Mouse (Mus musculus): ENCODE results near the gene Doc2a. TPM values are rescaled to one million over a fixed set of nuclear protein-coding genes. Genes with fewer than 3 reads are reported as not detected.
"Not testable (repeated sequence)": the region's sequence is repeated elsewhere in the genome, so short reads cannot be mapped to it uniquely, and the experiment has no call there.

Gene Doc2a
- polyA plus RNA-seq, 1 experiment: 45.9 TPM

DNA sequence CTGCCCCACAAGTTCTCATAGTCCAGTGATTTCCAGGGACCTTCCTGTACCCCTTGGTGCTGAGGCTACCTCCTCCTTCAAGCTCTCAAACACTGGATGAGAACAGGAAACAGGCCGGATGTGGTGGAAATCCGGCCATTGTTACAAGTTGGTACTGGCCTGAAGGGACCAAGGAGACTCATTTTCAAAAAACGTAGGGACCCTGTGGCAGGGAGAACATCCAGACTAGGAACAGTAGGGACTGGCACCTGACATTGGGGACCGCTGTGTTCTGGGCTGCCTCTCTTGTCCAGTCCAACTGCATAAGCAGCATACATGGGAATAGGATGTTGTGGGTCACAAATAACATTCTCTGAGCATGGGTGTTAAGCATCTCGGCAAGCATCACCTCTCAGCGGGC is 33.8 kb downstream of the Doc2a start:
- TF ChIP-seq POLR2A (IDR thresholded peaks at IDR 0.05; ENCODE audit: extremely low read depth, insufficient read depth, low read length) (no peak), CTCF (IDR thresholded peaks at IDR 0.05; ENCODE audit: extremely low read depth, insufficient read depth, low read length) (no peak)
- Histone ChIP-seq H3K4me3 (ENCODE audit: insufficient read depth, low read length) (no peak overlapping the region; the same call in 1 of the 2 replicates), H3K27ac (ENCODE audit: insufficient read depth, low read length) (no peak overlapping the region), H3K4me1 (ENCODE audit: control insufficient read depth, insufficient read depth, low read length) (peaks cover 9% of the 10 kb centered on the region)

DNA sequence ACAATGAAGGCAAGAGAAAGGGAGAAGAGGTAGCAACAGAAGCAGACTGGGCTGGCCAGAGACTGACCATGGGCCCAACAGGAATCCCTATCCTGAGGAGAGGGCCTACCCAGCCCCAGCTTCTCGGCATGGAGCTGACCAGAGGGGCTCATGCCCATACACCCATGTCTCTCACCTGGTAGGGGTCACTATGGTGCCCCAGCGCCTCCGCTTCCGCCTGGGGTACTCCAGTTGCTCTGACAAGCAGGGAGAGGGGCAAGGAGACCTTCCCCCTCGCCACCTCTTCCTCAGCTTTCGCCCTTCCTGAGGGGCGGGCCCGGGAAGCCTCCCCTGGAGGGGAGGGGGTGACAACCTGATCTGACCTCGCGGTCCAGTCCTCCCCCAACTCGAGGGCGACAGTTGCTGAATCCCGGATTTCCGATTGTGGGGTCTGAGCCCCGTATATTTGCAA is 36.5 kb downstream of the Doc2a start:
- Histone ChIP-seq H3K4me3 (ENCODE audit: insufficient read depth, low read length) (peak overlapping the region; percentile 76), H3K27ac (ENCODE audit: insufficient read depth, low read length) (0 out of 2 replicates have a peak overlapping the region, but pooled peaks have one; percentile 3), H3K4me1 (ENCODE audit: control insufficient read depth, insufficient read depth, low read length) (peaks cover 9% of the 10 kb centered on the region)
- no peak for TF ChIP-seq CTCF (IDR thresholded peaks at IDR 0.05; ENCODE audit: extremely low read depth, insufficient read depth, low read length)
- no peak for TF ChIP-seq POLR2A (IDR thresholded peaks at IDR 0.05; ENCODE audit: extremely low read depth, insufficient read depth, low read length)

DNA sequence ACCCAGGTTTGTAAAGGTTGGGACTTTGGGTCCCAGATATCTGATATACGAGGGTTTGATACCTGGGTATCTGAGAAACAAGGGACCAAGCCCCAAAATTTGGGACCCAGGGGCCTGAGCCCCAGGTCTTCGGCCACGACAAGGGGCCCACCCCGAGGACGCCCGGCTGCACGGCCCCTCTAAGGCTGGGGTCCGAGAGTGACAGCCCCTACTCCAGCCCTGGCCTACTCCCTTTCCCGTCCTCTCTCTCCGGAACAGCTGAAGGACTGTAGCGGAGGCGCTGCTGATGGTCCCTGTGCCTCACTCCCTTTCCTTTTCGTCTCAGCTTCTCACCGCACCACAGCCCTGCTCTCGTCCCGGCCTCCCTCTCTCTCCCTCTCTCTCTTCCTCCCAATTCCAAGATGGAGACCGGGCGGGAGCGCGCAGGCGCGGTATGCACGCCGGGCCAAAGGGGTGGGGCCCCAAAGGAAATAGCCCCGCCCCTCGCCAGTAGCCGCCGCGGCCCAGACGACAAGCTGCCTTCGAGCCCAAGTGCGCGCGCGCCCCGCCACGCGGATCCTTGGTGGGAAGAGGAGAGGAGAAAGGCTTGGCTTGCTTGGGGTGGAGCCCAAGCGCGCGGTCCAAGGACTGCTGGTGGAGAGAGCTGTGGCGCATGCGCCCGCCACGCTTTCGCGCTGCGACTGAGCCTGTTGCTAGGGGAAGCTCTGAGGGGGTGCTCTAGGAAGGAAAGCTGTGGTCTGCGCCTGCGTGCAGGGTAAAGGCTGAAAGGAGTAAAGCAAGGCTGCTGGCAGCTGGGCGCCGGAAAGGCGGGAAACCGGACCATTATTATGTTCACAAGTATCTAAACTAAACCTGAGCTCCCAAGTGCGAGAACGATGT is 37.3 kb downstream of the Doc2a start, which contains the start of gene Taok2:
TSS of gene Taok2 (minus strand) at position 418 of the 879 bp plus-strand sequence.
- Histone ChIP-seq H3K27ac (ENCODE audit: insufficient read depth, low read length) (peak within 1 kb of the TSS; percentile 62), H3K4me3 (ENCODE audit: insufficient read depth, low read length) (peak within 1 kb of the TSS; percentile 76), H3K4me1 (ENCODE audit: control insufficient read depth, insufficient read depth, low read length) (peaks cover 9% of the 10 kb centered on the region)
- TF ChIP-seq POLR2A (IDR thresholded peaks at IDR 0.05; ENCODE audit: extremely low read depth, insufficient read depth, low read length) (peak; percentile 96), CTCF (IDR thresholded peaks at IDR 0.05; ENCODE audit: extremely low read depth, insufficient read depth, low read length) (no peak)

DNA sequence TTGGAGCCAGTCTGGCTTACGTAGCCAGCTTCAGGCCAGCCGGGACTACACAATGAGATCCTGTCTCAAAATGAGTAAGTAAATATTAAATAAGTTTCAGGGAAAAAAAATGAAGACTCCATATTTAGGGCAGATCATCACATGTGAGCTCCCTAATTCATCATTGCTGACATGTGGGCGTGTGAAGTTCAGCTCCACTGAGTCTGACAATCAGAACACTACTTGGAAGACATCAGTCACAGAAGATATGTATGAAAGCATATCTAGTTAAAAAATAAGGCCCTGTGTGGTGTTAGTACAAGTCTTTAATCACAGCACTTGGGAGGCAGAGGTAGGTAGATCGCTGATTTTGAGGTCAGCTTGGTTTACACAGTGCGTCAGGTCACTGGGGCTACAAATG is 40.1 kb downstream of the Doc2a start:
- no peak overlapping the region for H3K4me3 ChIP-seq (ENCODE audit: insufficient read depth, low read length)
- no peak for TF ChIP-seq CTCF (IDR thresholded peaks at IDR 0.05; ENCODE audit: extremely low read depth, insufficient read depth, low read length)
- no peak for TF ChIP-seq POLR2A (IDR thresholded peaks at IDR 0.05; ENCODE audit: extremely low read depth, insufficient read depth, low read length)
- H3K27ac ChIP-seq (ENCODE audit: insufficient read depth, low read length): no peak overlapping the region
- H3K4me1 ChIP-seq (ENCODE audit: control insufficient read depth, insufficient read depth, low read length): no peaks in the 10 kb centered on the region; the same call in 1 of the 2 replicates

DNA sequence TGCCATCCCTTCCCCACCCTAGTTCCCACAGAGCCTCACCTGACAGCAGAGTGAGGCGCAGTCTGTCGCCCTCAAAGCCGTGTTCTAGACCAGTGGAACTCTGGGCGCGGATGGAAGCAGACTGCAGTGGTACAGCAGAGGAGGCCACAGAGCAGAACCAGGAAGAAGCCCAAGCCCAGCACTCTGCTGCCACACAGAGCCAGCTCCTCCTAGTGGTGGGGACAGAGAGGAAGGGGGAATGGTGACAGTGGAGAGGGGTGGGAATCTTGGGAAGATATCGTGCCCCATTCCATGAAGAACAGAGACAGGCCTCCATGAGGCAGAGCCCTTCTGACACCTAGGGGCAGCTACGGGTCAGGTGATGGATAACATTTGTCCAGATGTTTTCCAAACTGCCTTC is 41.6 kb downstream of the Doc2a start:
- peak; percentile 40 for TF ChIP-seq CTCF (IDR thresholded peaks at IDR 0.05; ENCODE audit: extremely low read depth, insufficient read depth, low read length)
- no peak for TF ChIP-seq POLR2A (IDR thresholded peaks at IDR 0.05; ENCODE audit: extremely low read depth, insufficient read depth, low read length)
- Histone ChIP-seq H3K27ac (ENCODE audit: insufficient read depth, low read length) (no peak overlapping the region), H3K4me3 (ENCODE audit: insufficient read depth, low read length) (no peak overlapping the region), H3K4me1 (ENCODE audit: control insufficient read depth, insufficient read depth, low read length) (no peaks in the 10 kb centered on the region)

DNA sequence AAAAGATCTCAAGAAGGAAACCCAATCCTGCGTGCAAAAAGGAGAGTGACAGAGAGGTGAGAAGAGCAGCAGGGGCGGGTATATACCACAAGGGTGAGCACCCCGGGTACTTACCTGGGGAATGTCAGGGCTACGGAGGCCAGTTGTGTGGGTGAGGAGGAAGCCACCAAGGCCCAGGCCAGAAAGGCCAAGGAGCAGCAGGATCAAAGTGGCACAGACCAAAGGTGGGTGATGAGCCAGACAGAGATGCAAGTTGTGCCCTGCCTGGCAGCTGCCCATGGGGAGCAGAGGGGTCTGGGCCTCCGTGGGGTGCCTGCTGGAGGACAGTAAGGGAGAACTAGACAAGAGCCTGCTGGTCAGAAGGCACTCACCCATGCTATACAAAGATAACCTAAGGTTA is 49.7 kb downstream of the Doc2a start:
- Histone ChIP-seq H3K4me3 (ENCODE audit: insufficient read depth, low read length) (no peak overlapping the region; the same call in 1 of the 2 replicates), H3K4me1 (ENCODE audit: control insufficient read depth, insufficient read depth, low read length) (peaks cover 5% of the 10 kb centered on the region), H3K27ac (ENCODE audit: insufficient read depth, low read length) (peak overlapping the region; percentile 21; the same call in 1 of the 2 replicates)
- no peak for TF ChIP-seq CTCF (IDR thresholded peaks at IDR 0.05; ENCODE audit: extremely low read depth, insufficient read depth, low read length)
- TF ChIP-seq POLR2A (IDR thresholded peaks at IDR 0.05; ENCODE audit: extremely low read depth, insufficient read depth, low read length): no peak

DNA sequence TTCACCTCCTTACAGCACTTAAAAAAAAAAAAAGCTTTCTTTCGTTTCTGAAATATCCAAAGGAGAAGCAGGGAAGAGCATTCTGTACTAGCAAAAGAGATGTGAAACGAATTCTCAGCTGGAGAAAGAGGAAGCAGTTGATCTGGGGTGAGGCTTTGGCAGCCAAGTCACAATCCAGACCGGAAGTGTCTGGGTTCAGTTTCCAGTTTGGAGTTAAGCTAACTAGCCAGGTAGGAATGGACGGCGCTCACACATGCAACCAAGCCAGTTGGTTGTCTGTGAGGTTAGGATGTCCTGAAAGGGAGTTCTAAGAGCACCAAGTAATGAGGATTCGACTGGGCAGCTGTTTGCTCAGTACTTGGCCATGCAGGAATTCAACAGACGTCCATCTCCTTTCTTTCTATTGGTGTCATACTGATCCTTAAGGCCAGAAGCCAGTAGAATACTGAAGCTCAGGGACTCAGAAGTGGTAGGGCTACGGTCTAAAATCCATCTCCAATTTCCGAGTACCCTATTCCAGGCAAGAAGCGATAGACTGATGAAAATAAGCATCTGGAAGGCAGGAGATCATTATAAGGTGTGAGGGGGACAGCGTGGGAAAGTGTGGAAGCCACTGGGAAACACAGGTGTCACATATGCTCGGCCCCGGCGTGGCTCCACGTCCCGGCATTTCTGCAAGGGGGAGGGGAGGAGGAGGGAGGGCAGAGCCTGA is 50.3 kb downstream of the Doc2a start:
- H3K27ac ChIP-seq (ENCODE audit: insufficient read depth, low read length): peak overlapping the region; percentile 86
- TF ChIP-seq POLR2A (IDR thresholded peaks at IDR 0.05; ENCODE audit: extremely low read depth, insufficient read depth, low read length) (no peak), CTCF (IDR thresholded peaks at IDR 0.05; ENCODE audit: extremely low read depth, insufficient read depth, low read length) (no peak)
- H3K4me3 ChIP-seq (ENCODE audit: insufficient read depth, low read length): peak overlapping the region; percentile 86
- H3K4me1 ChIP-seq (ENCODE audit: control insufficient read depth, insufficient read depth, low read length): peaks cover 5% of the 10 kb centered on the region

DNA sequence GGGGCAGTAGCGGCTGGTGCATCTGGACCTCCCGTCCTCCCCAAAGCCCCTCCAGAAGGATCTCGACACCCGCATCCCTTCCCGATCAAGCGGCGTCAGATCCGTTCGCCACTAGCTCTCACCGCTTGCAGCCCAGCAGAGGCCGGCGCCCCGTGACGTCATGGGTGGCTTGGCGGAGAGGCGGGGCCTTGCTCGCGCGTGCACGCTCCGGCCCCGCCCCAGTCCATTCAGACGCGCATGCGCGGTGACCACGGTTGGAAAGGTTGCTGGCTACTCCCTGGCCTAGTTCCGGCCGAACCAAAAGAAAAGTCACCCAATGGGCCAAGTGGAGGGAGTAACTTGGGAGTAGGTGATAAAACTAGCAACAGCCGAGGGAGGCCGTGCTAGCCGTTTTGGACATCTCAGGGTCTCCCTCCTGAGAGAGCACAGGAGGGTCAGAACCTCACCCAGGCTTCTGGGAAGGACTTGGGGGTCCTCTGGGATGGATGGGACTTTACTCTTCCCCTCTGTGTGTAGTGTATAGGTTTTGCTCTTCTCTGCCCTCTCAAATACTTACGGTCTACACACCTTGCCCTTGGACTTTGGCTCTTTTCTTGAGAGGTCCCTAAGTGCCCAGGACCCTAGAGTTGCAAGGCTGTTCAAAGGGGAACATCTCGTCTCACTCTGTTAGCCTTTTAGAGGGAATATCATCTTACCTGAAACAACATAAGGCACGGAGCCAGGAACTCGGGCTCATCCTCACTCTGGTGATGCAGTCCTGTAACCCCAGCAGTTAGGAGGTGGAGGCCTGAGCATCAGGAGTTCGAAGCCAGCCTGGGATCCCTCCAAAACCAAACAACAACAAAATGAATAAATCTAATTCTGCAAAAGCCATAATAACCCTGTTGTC is 51.1 kb downstream of the Doc2a start:
- peaks cover 5% of the 10 kb centered on the region for H3K4me1 ChIP-seq (ENCODE audit: control insufficient read depth, insufficient read depth, low read length)

DNA sequence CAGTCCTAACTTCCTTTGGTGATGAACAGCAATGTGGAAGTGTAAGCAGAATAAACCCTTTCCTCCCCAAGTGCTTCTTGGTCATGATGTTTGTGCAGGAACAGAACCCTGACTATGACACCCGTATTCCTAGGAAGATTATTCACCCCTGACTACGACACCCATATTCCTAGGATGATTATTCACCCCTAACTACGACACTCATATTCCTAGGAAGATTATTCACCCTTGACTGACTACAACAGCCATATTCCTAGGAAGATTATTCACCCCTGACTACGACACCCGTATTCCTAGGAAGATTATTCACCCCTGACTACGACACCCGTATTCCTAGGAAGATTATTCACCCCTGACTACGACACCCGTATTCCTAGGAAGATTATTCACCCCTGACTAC is 52.6 kb downstream of the Doc2a start:
- H3K4me1 ChIP-seq (ENCODE audit: control insufficient read depth, insufficient read depth, low read length); H3K4me3 ChIP-seq (ENCODE audit: insufficient read depth, low read length); H3K27ac ChIP-seq (ENCODE audit: insufficient read depth, low read length): not testable (repeated sequence)

More for the DNA sequence above, 51.1 kb downstream of the Doc2a start:
- H3K27ac ChIP-seq (ENCODE audit: insufficient read depth, low read length): peak overlapping the region; percentile 86
- TF ChIP-seq POLR2A (IDR thresholded peaks at IDR 0.05; ENCODE audit: extremely low read depth, insufficient read depth, low read length) (peak; percentile 93), CTCF (IDR thresholded peaks at IDR 0.05; ENCODE audit: extremely low read depth, insufficient read depth, low read length) (no peak)
- peak overlapping the region; percentile 86 for H3K4me3 ChIP-seq (ENCODE audit: insufficient read depth, low read length)

Other genes starting within 250 kb of the Doc2a start
- 21.6 and 23.1 TPM in 2 replicates for gene Nupr1, start 216.6 kb upstream of the Doc2a start, polyA plus RNA-seq (2012; rRNA removed)
- 38.1 and 43.4 TPM in 2 replicates for gene Sgf29, start 198.1 kb upstream of the Doc2a start, polyA plus RNA-seq (2012; rRNA removed)
- 14.1 and 16.5 TPM in 2 replicates for gene Sult1a1, start 171.0 kb upstream of the Doc2a start, polyA plus RNA-seq (2012; rRNA removed)
- gene Bola2, start 152.0 kb upstream of the Doc2a start, polyA plus RNA-seq (2012; rRNA removed): 51.2 and 55.8 TPM in 2 replicates
- gene Slx1b, start 151.6 kb upstream of the Doc2a start, polyA plus RNA-seq (2012; rRNA removed): 31.2 and 33.8 TPM in 2 replicates
- 204 and 218 TPM in 2 replicates for gene Coro1a, start 139.6 kb upstream of the Doc2a start, polyA plus RNA-seq (2012; rRNA removed)
- gene Mapk3, start 87.8 kb upstream of the Doc2a start, polyA plus RNA-seq (2012; rRNA removed): 246 and 283 TPM in 2 replicates
- gene Gdpd3, start 81.1 kb upstream of the Doc2a start, polyA plus RNA-seq (2012; rRNA removed): 2.5 and 3.1 TPM in 2 replicates
- gene Ypel3, start 70.5 kb upstream of the Doc2a start, polyA plus RNA-seq (2012; rRNA removed): 539 and 545 TPM in 2 replicates
- 1.4 and 1.6 TPM in 2 replicates for gene Tbx6, start 65.9 kb upstream of the Doc2a start, polyA plus RNA-seq (2012; rRNA removed)
- gene Ppp4c, start 54.9 kb upstream of the Doc2a start, polyA plus RNA-seq (2012; rRNA removed): 75.4 and 77.7 TPM in 2 replicates
- 108 and 124 TPM in 2 replicates for gene Fam57b, start 49.7 kb upstream of the Doc2a start, polyA plus RNA-seq (2012; rRNA removed)
- 0.67 TPM in 1 of 2 replicates, not detected in the other for gene 4930451I11Rik, start 15.8 kb upstream of the Doc2a start, polyA plus RNA-seq (2012; rRNA removed)
- gene Hirip3, start 14.6 kb downstream of the Doc2a start, polyA plus RNA-seq (2012; rRNA removed): 58.5 and 69.2 TPM in 2 replicates
- 55.6 and 59.3 TPM in 2 replicates for gene Ino80e, start 15.0 kb downstream of the Doc2a start, polyA plus RNA-seq (2012; rRNA removed)
- gene Taok2, start 37.3 kb downstream of the Doc2a start, polyA plus RNA-seq (2012; rRNA removed): 103 and 104 TPM in 2 replicates
- 31.9 and 35.9 TPM in 2 replicates for gene Tmem219, start 75.5 kb downstream of the Doc2a start, polyA plus RNA-seq (2012; rRNA removed)
- 188 and 198 TPM in 2 replicates for gene Kctd13, start 81.5 kb downstream of the Doc2a start, polyA plus RNA-seq (2012; rRNA removed)
- gene Asphd1, start 102.2 kb downstream of the Doc2a start, polyA plus RNA-seq (2012; rRNA removed): 55.7 and 63.8 TPM in 2 replicates
- gene Sez6l2, start 103.1 kb downstream of the Doc2a start, polyA plus RNA-seq (2012; rRNA removed): 236 and 261 TPM in 2 replicates
- 252 and 253 TPM in 2 replicates for gene Cdipt, start 128.5 kb downstream of the Doc2a start, polyA plus RNA-seq (2012; rRNA removed)
- 1.1 and 2.0 TPM in 2 replicates for gene Cdiptos, start 128.7 kb downstream of the Doc2a start, polyA plus RNA-seq (2012; rRNA removed)
- 8.0 and 8.2 TPM in 2 replicates for gene Mvp, start 167.2 kb downstream of the Doc2a start, polyA plus RNA-seq (2012; rRNA removed)
- gene Pagr1b, start 169.1 kb downstream of the Doc2a start, polyA plus RNA-seq (2012; rRNA removed): 1.8 and 2.2 TPM in 2 replicates
- 41.1 and 50.4 TPM in 2 replicates for gene Pagr1a, start 169.9 kb downstream of the Doc2a start, polyA plus RNA-seq (2012; rRNA removed)
- 97.1 and 109 TPM in 2 replicates for gene Gm42742, start 173.7 kb downstream of the Doc2a start, polyA plus RNA-seq (2012; rRNA removed)
- 371 and 405 TPM in 2 replicates for gene Prrt2, start 173.8 kb downstream of the Doc2a start, polyA plus RNA-seq (2012; rRNA removed)
- 157 and 173 TPM in 2 replicates for gene Maz, start 179.6 kb downstream of the Doc2a start, polyA plus RNA-seq (2012; rRNA removed)
- gene Kif22, start 195.1 kb downstream of the Doc2a start, polyA plus RNA-seq (2012; rRNA removed): 8.6 and 10.1 TPM in 2 replicates
- 0.31 TPM in 1 of 2 replicates, not detected in the other for gene Zg16, start 239.9 kb downstream of the Doc2a start, polyA plus RNA-seq (2012; rRNA removed)
- 2.6 and 2.8 TPM in 2 replicates for gene AI467606, start 243.9 kb downstream of the Doc2a start, polyA plus RNA-seq (2012; rRNA removed)